Mouse (Mus musculus) kidney, embryonic 14.5 days (tissue): ENCODE measurements at regions not wholly inside any gene's neighbourhood (a gene's known extent, or its start where the extent isn't known, plus 50 kb on each side); places are given as distances from the start of the nearest gene placed in this dataset.

ENCODE experiments used
- ATAC-seq: fragments of 200-750 bp; cut with Nextera tagmentation; 2 replicates; pipeline ENCODE4 v1.8.0; 2017; ENCODE audit warnings: moderate number of reproducible peaks, mild to moderate bottlenecking, moderate TSS enrichment, moderate library complexity; ENCODE audit not compliant: low FRiP score, low TSS enrichment
- H3K27ac ChIP-seq: fragments of 300-500 bp; sonication (generic); 2 replicates; pipeline ENCODE4 v1.5.1; 2014; ENCODE audit warnings: low read depth, mild to moderate bottlenecking, low read length, moderate library complexity, mixed read lengths
- H3K27me3 ChIP-seq: fragments of 300-500 bp; sonication (generic); 2 replicates; pipeline ENCODE4 v1.6.1; 2014; ENCODE audit warnings: mild to moderate bottlenecking, low read length; ENCODE audit not compliant: control insufficient read depth, insufficient read depth
- H3K36me3 ChIP-seq: fragments of 300-500 bp; sonication (generic); 2 replicates; pipeline ENCODE4 v1.6.1; 2014; ENCODE audit warnings: low read length, mixed read lengths; ENCODE audit not compliant: control insufficient read depth, insufficient read depth
- H3K4me1 ChIP-seq: fragments of 300-500 bp; sonication (generic); 2 replicates; pipeline ENCODE4 v1.6.1; 2014; ENCODE audit warnings: low read length, mixed read lengths; ENCODE audit not compliant: control insufficient read depth, insufficient read depth
- H3K4me2 ChIP-seq: fragments of 300-500 bp; sonication (generic); replicated peaks from 2 replicates; pipeline ENCODE4 v1.6.1; 2014; ENCODE audit warnings: low read depth, mild to moderate bottlenecking, low read length
- H3K4me3 ChIP-seq: fragments of 300-500 bp; sonication (generic); 2 replicates; pipeline ENCODE4 v1.5.1; 2014; ENCODE audit warnings: mild to moderate bottlenecking, low read length
- H3K9ac ChIP-seq: fragments of 300-500 bp; sonication (generic); 2 replicates; pipeline ENCODE4 v1.6.1; 2014; ENCODE audit warnings: low read depth, mild to moderate bottlenecking, low read length, moderate library complexity
- H3K9me3 ChIP-seq: fragments of 300-500 bp; sonication (generic); 2 replicates; pipeline ENCODE4 v1.6.1; 2016; ENCODE audit warnings: low read length; ENCODE audit not compliant: control insufficient read depth
- WGBS: fragments of 180-500 bp; shearing (Covaris S2); extraction: QIAGEN DNeasy Blood & Tissue Kit; methylation state at CpG from one replicate; pipeline ENCODE4 v1.1.7; 2014; 5-methylcytosine and 5-hydroxymethylcytosine counted together

GRCm38 (mm10) chr2:92787925-92788410, 126.9 kb upstream of the Syt13 start:
- no peak overlapping the region for H3K4me2 ChIP-seq
- no peak overlapping the region for H3K27ac ChIP-seq
- H3K4me1 ChIP-seq, result no peaks in the 10 kb centered on the region
- no peak overlapping the region for H3K9ac ChIP-seq
- H3K36me3 ChIP-seq, result no peaks in the 10 kb centered on the region
- no peak for ATAC-seq
- H3K4me3 ChIP-seq, result no peak overlapping the region
- H3K27me3 ChIP-seq, result no peaks in the 10 kb centered on the region
- no peaks in the 10 kb centered on the region for H3K9me3 ChIP-seq
- 78% methylated on average over 4 of the region's 4 CpGs for WGBS

- WGBS, result 73% methylated on average over 5 of the region's 5 CpGs
- H3K27ac ChIP-seq, result no peak overlapping the region
- H3K36me3 ChIP-seq, result no peaks in the 10 kb centered on the region
- H3K4me2 ChIP-seq, result no peak overlapping the region
- H3K4me1 ChIP-seq, result no peaks in the 10 kb centered on the region
- no peaks in the 10 kb centered on the region for H3K9me3 ChIP-seq
- H3K27me3 ChIP-seq, result no peaks in the 10 kb centered on the region
- H3K9ac ChIP-seq, result no peak overlapping the region
- no peak for ATAC-seq
- H3K4me3 ChIP-seq, result no peak overlapping the region
Observed at GRCm38 (mm10) chr2:92788875-92789274, 126.0 kb upstream of the Syt13 start.

GRCm38 (mm10) chr2:92790374-92790773, 124.5 kb upstream of the Syt13 start:
- H3K4me3 ChIP-seq, result no peak overlapping the region
- no peak overlapping the region for H3K27ac ChIP-seq
- H3K36me3 ChIP-seq, result no peaks in the 10 kb centered on the region
- 84% methylated on average over 2 of the region's 2 CpGs for WGBS
- H3K9me3 ChIP-seq, result no peaks in the 10 kb centered on the region
- H3K4me2 ChIP-seq, result no peak overlapping the region
- H3K9ac ChIP-seq, result no peak overlapping the region; the same call in 1 of the 2 replicates
- H3K27me3 ChIP-seq, result no peaks in the 10 kb centered on the region
- no peak for ATAC-seq
- no peaks in the 10 kb centered on the region for H3K4me1 ChIP-seq

- Histone ChIP-seq H3K4me3 (no peak overlapping the region), H3K4me1 (no peaks in the 10 kb centered on the region), H3K36me3 (no peaks in the 10 kb centered on the region), H3K27me3 (no peaks in the 10 kb centered on the region), H3K9ac (no peak overlapping the region), H3K4me2 (no peak overlapping the region), H3K27ac (no peak overlapping the region), H3K9me3 (no peaks in the 10 kb centered on the region)
- 91% methylated on average over 4 of the region's 4 CpGs for WGBS
- ATAC-seq, result no peak
Observed at GRCm38 (mm10) chr2:92799770-92800169, 115.1 kb upstream of the Syt13 start.

GRCm38 (mm10) chr2:92800667-92801066, 114.2 kb upstream of the Syt13 start:
- WGBS, result 74% methylated on average over 5 of the region's 5 CpGs
- H3K27ac ChIP-seq, result no peak overlapping the region
- no peak for ATAC-seq

GRCm38 (mm10) chr2:92804916-92805315, 110.0 kb upstream of the Syt13 start:
- 44% methylated on average over 1 of the region's 1 CpGs for WGBS
- H3K4me3 ChIP-seq, result no peak overlapping the region
- no peak for ATAC-seq

More at GRCm38 (mm10) chr2:92800667-92801066, 114.2 kb upstream of the Syt13 start:
- H3K4me2 ChIP-seq, result no peak overlapping the region
- H3K9me3 ChIP-seq, result no peaks in the 10 kb centered on the region
- H3K9ac ChIP-seq, result no peak overlapping the region
- H3K27me3 ChIP-seq, result no peaks in the 10 kb centered on the region
- H3K4me3 ChIP-seq, result no peak overlapping the region
- H3K4me1 ChIP-seq, result peaks cover 5% of the 10 kb centered on the region; the same call in 1 of the 2 replicates
- no peaks in the 10 kb centered on the region for H3K36me3 ChIP-seq

GRCm38 (mm10) chr2:92805761-92806160, 109.1 kb upstream of the Syt13 start:
- Histone ChIP-seq H3K4me2 (no peak overlapping the region), H3K9me3 (no peaks in the 10 kb centered on the region), H3K4me1 (peaks cover 21% of the 10 kb centered on the region), H3K9ac (no peak overlapping the region), H3K27me3 (no peaks in the 10 kb centered on the region), H3K27ac (peak overlapping the region; percentile 30; the same call in 1 of the 2 replicates), H3K4me3 (no peak overlapping the region), H3K36me3 (no peaks in the 10 kb centered on the region)
- WGBS, result 32% methylated on average over 4 of the region's 4 CpGs
- ATAC-seq, result no peak

More at GRCm38 (mm10) chr2:92804916-92805315, 110.0 kb upstream of the Syt13 start:
- H3K9ac ChIP-seq, result no peak overlapping the region
- peak overlapping the region; percentile 30; the same call in 1 of the 2 replicates for H3K27ac ChIP-seq
- no peaks in the 10 kb centered on the region for H3K9me3 ChIP-seq
- no peak overlapping the region for H3K4me2 ChIP-seq
- H3K4me1 ChIP-seq, result peaks cover 21% of the 10 kb centered on the region
- H3K27me3 ChIP-seq, result no peaks in the 10 kb centered on the region
- H3K36me3 ChIP-seq, result no peaks in the 10 kb centered on the region

- Histone ChIP-seq H3K9ac (no peak overlapping the region), H3K4me2 (no peak overlapping the region), H3K4me1 (peaks cover 21% of the 10 kb centered on the region), H3K9me3 (no peaks in the 10 kb centered on the region), H3K4me3 (no peak overlapping the region), H3K27me3 (no peaks in the 10 kb centered on the region), H3K27ac (no peak overlapping the region; the same call in 1 of the 2 replicates), H3K36me3 (no peaks in the 10 kb centered on the region)
- ATAC-seq, result no peak
- WGBS, result 33% methylated on average over 5 of the region's 7 CpGs
Observed at GRCm38 (mm10) chr2:92806481-92807195, 108.3 kb upstream of the Syt13 start.

- ATAC-seq, result no peak
- no peak overlapping the region for H3K27ac ChIP-seq
- H3K36me3 ChIP-seq, result no peaks in the 10 kb centered on the region
- H3K9ac ChIP-seq, result no peak overlapping the region
- no peaks in the 10 kb centered on the region for H3K9me3 ChIP-seq
- H3K4me1 ChIP-seq, result peaks cover 21% of the 10 kb centered on the region
- H3K4me2 ChIP-seq, result no peak overlapping the region
- H3K4me3 ChIP-seq, result no peak overlapping the region
- WGBS, result 16% methylated on average over 8 of the region's 8 CpGs
- no peaks in the 10 kb centered on the region for H3K27me3 ChIP-seq
Observed at GRCm38 (mm10) chr2:92807404-92807803, 107.5 kb upstream of the Syt13 start.
